Mouse (Mus musculus) gastrocnemius, postnatal 14 days (tissue): ENCODE results near the gene Prim1. TPM values are rescaled to one million over a fixed set of nuclear protein-coding genes. Genes with fewer than 3 reads are reported as not detected.
A peak's percentile ranks its signal among the peaks of the same experiment; 100 is the strongest.
"Not testable (repeated sequence)": the region's sequence is repeated elsewhere in the genome, so short reads cannot be mapped to it uniquely, and the experiment has no call there.

ENCODE experiments used
- DNase-seq: peaks from one replicate; pipeline ENCODE4 v3.0.0; 2021; ENCODE audit warnings: mixed read lengths
- intact Hi-C: fragments of 180-260 bp; cut with DNase I; formaldehyde crosslinking; loops from one replicate; pipeline ENCODE4 v1.15.1; 2025; ENCODE audit warnings: low total_unique reads
- total RNA-seq, 2 experiments: library from RNA; stranded (reverse); gene quantifications; 2 replicates each; pipeline ENCODE4 v1.2.3; 2021

Prim1 gene
- total RNA-seq, 2 experiments from 2014 or later = 2.1 to 2.7 TPM

DNA sequence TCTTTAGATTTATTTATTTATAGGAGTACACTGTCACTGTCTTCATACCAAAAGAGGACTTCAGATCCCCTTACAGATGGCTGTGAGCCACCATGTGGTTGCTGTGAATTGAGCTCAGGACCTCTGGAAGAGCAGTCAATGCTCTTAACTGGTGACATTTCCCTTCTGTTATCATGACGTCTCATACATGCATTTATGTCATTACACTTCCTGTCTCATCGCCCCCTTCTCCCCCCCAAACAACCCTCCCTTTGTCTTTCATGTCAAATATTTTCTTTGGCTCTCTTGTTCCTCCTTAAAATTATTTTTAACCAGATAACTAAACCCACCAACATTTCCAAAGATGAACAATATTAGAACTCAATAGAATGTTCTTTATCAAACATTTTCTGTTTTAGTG, 15.9 kb downstream of the Prim1 start:
- no peak for DNase-seq
- intact Hi-C loops = no loop called here

DNA sequence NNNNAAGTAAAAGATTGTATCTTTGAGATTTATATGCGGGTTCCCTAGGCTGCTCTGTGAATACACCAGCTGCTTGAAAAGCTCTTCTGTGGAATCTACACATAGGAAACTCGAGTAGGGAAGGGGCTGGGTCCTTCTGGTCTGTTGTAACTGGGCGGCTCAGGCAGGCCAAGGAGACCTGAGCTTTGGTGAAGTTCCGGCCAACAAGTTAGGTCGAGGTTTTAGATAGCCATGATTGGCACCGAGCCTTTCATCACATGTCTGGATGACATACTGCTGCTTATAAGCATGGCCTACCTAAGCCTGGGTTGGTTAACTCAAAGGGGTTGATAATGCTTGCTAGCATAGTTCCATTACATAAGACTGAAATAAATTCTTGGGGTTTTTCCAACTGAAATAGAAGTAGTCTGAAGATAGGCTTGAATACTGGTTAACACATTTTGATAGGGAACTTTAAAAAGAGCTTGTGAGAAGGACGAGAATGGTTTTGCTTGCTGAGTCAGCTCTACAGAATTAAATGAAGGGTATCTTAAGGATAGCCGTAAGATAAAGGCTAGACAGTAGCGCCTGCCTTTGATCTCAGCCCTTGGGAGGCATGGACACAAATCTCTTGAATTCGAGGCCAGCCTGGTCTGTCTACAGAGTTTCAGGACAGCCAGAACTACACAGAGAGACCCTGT, 21.9 kb downstream of the Prim1 start:
- intact Hi-C loops = no loop called here
- peak; percentile 69 for DNase-seq

DNA sequence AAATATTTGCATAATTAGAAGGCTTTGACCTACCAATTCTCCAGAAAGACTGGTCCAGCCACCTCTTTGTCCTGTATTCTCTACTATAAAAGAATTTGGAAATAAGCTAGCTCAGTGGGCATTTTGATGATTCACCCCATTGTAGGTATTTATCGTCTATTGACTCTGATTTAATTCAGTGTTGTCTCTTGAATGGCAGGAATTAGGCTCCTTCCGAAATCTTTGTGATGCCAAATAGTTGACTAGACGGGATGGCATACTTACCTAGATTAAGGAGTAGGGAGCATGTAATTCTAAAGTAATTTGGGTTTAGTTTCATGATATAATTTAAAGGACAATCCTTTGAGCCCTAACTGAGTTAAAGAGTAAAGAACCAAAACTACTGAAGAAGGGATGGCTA, 23.0 kb downstream of the Prim1 start:
- DNase-seq = no peak
- intact Hi-C loops = no loop called here

DNA sequence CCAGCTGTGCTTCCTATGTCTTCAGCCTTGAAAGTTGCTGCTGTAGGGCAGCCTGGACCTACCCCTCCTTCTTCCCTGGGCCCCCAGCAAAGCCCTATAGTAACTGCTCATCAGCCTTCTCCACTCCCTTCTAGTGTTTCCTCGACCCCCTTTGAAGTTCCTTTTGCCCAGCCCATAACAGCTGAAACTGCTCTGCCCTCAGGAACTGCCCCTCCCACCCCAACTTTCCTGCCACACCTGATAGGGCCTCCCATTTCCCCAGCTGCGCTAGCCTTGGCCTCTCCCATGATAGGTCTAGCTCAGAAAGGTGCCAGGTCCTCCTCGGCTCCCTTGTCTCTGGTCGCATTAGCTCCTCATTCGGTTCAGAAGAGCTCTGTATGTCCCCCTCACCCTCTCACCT, 24.2 kb downstream of the Prim1 start:
- intact Hi-C loops = no loop called here
- DNase-seq = no peak

DNA sequence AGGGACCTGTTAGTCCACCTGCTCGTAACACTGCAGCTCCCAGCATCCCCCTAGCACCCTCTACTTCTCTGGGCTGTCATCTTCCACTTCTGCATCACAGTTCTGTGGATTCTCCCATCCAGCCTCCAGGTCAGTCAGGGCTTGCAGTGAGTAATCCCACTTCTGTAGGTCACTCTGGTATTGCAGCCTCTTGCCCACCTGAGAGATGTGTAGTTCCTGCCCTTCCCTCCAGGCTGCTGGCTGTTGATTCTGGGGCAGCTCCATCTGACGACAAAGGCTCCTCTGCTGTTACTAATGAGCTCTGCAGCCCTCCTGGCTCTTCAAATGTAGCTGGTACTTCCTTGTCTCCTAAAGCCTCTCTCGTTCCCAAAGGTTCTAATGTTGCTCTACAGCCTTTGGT, 24.9 kb downstream of the Prim1 start:
- intact Hi-C loops = no loop called here

DNA sequence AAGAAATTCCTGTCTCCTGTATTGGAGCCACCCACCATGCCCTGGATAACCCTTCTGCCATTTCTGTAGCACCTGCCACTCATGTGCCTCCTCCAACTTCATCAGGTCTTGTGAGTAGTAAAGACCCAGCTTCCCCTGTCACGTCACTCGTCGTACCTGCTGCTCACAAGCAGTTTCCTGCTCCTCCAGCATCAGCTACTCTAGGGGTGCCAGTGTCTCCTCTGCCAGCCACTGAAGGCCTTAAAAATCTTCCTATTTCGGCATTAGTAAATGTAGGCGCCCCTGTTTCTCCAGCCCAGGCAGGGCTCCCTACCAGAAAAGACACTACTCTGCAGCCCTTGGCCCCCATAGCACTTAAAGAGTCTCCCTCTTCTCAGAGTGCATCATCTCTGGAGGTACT, 25.3 kb downstream of the Prim1 start:
- intact Hi-C loops = no loop called here

More for the DNA sequence above, 24.9 kb downstream of the Prim1 start:
- no peak for DNase-seq

DNA sequence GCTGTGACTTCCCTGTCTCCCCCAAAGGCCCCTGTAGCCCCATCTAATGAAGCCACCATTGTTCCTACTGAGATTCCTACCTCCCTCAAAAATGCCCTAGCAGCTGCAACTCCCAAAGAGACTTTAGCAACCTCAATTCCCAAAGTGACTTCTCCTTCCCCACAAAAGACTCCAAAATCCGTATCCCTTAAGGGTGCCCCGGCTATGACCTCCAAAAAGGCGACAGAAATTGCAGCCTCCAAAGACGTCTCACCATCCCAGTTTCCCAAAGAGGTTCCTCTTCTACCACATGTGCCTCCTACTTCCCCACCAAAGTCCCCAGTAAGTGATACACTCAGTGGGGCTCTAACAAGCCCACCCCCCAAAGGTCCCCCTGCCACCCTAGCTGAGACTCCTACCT, 26.7 kb downstream of the Prim1 start:
- intact Hi-C loops = no loop called here

More for the DNA sequence above, 25.3 kb downstream of the Prim1 start:
- DNase-seq = no peak

DNA sequence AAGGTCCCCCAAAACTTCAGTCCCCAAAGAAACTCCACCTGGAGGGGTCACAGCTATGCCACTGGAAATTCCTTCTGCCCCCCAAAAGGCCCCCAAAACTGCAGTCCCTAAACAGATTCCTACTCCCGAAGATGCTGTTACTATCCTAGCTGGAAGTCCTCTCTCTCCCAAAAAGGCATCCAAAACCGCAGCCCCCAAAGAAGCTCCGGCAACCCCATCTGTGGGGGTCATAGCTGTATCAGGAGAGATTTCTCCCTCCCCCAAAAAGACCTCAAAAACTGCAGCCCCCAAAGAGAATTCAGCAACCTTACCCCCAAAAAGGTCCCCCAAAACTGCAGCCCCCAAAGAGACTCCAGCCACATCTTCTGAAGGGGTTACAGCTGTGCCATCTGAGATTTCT, 27.5 kb downstream of the Prim1 start:
- DNase-seq = no peak
- intact Hi-C loops = no loop called here

More for the DNA sequence above, 26.7 kb downstream of the Prim1 start:
- DNase-seq = no peak

DNA sequence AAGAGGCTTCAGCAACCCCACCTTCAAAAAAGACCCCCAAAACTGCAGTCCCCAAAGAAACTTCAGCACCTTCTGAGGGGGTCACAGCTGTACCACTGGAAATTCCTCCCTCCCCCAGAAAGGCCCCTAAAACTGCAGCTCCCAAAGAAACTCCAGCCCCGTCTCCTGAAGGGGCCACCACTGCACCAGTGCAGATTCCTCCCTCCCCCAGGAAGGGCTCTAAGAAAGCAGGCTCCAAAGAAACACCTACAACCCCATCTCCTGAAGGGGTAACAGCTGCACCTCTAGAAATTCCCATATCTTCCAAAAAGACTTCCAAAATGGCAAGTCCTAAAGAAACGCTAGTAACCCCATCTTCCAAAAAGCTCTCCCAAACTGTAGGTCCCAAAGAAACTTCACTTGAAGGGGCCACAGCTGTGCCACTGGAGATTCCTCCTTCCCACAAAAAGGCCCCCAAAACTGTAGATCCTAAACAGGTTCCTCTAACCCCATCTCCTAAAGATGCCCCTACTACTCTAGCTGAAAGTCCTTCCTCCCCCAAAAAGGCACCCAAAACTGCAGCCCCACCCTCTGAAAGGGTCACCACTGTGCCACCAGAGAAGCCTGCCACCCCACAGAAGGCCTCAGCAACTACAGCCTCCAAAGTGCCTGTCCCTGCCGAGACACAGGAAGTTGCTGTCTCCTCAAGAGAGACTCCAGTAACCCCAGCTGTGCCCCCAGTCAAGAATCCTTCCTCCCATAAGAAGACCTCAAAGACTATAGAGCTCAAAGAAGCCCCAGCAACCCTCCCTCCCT, 28.3 kb downstream of the Prim1 start:
- intact Hi-C loops = no loop called here
- no peak for DNase-seq

DNA sequence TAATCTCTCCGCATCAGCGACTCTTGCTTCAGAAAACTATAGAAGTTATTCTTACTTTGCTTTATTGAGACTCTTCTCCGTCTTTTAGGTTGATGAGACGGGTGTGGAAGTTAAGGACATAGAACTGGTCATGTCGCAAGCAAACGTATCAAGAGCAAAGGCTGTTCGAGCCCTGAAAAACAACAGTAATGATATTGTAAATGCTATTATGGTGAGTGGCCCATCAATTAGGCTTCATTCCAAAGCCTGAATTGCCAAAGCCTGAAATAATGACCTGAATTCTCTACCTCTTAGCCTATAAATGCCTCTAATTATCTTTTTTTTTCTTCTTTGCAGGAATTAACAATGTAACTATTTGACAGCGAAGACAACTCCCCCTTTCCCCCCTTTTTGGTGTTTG, 33.2 kb downstream of the Prim1 start:
- intact Hi-C loops = no loop called here
- DNase-seq = no peak

DNA sequence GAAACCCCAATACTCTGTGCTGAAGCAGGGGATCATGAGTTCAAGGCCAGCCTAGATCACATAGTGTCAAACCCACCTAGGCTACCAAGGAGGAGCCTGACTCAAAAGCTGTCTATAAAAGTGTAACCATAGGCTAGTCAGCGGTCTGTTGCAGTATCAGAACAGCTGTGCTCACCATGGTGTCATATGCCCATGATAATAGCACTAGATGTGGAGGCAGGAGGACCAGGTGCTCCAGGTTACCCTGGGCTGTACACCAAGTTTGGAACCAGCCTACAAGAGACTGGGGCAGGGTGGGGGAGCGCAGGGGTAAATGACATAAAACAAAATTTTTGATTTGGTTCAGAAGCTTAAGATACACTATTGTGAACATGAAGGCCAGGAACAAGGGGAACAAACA, 34.8 kb downstream of the Prim1 start:
- no peak for DNase-seq
- intact Hi-C loops = no loop called here

DNA sequence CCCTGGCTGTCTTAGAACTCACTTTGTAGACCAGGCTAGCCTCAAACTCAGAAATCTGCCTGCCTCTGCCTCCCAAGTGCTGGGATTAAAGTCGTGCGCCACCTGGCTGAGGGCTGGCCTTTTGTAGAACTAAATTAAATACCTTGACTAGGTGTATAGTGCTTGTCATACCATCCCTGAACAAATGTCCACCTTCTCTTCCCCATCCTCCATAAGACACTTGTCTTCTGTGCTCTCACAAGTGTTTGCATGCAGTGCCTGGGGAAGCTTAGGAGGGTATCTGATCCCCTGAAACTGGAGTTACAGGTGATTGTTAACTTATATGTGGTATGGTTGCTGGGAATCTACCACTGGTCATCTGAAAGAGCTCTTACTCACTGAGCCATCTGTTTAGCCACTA, 35.4 kb downstream of the Prim1 start:
- intact Hi-C loops = no loop called here

DNA sequence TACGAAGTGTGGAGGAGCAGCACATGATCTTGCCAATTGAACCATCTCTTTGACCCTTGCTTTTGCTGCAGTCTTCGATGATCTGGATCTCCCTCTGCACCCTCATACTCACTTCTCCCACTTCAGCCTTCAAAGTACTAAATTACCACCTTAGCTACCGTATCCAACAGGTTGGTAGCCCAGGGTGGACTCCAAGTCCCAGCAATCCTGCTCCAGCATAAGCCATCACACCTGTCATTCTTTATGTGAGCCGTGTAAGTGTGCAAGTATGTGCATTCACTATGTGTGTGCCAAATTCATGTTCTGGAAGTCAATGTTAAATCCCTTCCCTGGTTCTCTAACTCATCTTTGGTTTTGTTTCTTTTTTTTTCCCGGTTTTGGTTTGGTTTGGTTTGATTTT, 36.6 kb downstream of the Prim1 start:
- DNase-seq = no peak
- intact Hi-C loops = no loop called here

More for the DNA sequence above, 35.4 kb downstream of the Prim1 start:
- no peak for DNase-seq

DNA sequence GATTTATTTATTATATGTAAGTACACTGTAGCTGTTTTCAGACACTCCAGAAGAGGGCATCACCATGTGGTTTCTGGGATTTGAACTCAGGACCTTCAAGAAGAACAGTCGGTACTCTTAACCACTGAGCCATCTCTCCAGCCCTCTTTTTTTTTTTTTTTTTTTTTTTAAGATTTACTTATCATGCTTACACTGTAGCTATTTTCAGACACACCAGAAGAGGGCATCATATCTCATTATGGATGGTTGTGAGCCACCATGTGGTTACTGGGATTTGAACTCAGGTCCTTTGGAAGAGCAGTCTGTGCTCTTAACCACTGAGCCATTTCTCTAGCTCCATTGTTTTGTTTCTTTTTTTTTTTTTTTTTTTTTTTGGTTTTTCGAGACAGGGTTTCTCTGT, 37.2 kb downstream of the Prim1 start:
- DNase-seq, intact Hi-C loops: not testable (repeated sequence)

DNA sequence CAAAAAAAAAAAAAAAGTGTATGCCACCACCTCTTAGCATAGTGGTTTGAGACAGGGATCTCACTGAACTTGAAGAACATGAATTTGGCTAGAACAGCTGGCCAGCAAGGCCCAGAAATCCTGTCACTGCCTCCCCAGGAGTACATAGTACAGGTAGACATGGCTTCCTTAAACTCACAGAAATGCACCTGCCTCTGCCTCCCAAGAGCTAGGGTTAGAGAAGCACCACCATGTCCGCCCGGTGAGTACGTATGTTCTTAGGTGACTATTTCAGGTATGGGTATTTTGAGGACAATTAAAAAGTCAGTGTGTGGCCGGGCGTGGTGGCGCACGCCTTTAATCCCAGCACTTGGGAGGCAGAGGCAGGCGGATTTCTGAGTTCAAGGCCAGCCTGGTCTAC, 38.0 kb downstream of the Prim1 start:
- intact Hi-C loops = no loop called here
- DNase-seq = no peak

DNA sequence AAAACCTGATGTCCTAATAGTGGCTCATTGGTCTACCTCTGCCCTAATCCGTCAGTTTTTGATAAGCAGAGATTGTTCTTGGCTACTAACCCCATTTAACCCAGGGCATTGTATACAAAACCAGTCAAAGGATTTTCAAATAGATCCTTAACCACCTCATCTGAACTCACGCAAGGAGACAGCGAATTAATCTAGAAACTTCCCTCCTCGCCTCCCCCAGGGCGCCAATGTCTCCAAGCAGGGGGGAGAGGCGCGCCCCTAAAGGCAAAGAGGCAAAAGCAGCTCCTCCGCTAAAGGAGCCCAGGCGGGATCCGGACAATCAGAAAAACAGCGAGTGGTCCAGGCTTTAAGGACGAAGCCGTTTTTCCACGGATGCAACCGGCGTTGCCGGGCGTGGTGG, 43.2 kb downstream of the Prim1 start:
- no peak for DNase-seq
- intact Hi-C loops = no loop called here

DNA sequence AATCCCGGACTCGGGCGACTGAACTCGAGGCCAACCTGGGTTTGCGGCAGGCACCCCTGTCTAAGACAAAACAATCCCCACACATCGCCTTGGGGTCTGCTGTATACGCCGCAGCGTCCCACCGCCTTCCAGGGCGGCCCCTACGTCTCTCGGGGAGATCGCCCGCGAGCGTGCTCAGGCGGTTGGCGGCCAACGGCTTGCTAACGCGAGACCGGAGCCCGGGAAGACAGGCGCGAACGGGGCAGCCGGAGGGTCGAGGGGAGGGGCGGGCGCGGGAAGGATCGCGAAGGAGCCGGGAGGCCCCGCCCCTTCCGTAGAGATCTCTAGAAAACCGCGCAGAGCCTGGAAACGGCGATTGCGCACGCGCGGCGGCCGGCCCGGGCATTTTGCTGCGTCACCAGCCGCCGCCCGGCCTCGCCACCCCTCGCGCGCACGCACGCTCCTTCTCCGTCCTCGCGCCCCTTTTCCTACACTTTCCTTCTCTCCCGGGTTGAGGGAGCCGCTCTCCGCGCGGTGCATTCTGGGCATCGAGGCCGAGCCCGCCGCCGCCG, 43.7 kb downstream of the Prim1 start, which contains the start of gene Ptges3:
Ptges3 (plus strand) TSS at position 354 of the 551 bp plus-strand sequence.
- intact Hi-C loops = no loop called here
- DNase-seq = peak; percentile 98

DNA sequence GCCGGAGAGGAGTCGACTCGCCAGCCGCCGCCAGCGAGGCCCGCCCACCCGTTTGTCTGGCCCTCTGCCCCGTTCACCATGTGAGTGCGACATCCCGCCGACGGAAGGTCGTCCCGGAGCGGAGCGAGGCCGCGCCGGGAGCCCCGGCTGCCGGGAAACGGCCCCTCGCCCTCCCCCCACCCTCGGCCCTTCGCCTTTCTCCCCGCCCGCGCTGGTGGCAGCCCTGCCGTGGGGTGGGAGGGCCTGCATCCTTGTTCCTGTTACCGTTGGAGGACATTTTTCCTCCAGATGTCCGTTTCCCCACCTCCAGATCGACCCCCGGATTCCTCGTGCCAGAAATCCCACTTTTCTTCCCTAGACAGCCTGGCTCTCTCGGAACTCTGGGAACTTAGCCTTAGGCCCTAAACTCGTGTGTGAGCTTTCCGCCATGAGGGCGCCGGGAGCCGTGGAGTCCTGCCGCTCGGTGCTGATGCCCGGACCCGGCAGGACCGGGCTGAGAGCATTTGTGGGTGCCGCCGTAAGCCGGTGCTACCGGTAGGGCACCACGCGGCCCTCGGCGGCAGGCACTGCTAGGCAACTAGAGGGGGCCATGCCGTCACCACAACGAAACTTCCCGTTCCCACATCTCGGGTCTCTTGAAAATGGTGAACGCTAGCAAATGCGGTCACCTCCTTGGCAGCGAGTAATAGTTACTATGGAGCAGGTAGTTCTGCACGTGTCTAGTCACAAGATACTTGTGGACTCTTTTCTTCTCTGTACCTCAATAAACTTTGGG, 44.4 kb downstream of the Prim1 start:
- intact Hi-C loops = no loop called here
- peak; percentile 44 for DNase-seq

DNA sequence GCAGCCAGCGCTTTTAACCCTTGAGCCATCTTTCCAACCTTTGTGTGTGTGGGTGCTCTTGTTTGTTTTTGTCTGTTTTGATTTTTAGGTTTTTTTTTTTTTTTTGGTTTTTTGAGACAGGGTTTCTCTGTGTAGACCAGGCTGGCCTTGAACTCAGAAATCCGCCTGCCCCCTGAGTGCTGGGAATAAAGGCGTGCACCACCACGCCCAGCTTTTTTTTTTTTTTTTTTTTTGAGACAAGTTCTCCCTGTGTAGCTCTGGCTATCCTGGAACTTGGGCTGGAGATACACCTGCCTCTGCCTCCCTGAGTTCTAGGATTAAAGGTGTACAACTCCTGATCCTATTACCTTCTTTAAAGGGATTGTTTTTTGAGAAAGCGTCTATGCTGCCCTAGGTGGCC, 46.1 kb downstream of the Prim1 start:
- intact Hi-C loops = no loop called here
- DNase-seq = no peak
